Mouse (Mus musculus): ENCODE results near the gene Rnf13. TPM values are rescaled to one million over a fixed set of nuclear protein-coding genes. Genes with fewer than 3 reads are reported as not detected.

Gene Rnf13
- polyA plus RNA-seq, 1 experiment from 2014 or later, result 63.8 TPM

DNA sequence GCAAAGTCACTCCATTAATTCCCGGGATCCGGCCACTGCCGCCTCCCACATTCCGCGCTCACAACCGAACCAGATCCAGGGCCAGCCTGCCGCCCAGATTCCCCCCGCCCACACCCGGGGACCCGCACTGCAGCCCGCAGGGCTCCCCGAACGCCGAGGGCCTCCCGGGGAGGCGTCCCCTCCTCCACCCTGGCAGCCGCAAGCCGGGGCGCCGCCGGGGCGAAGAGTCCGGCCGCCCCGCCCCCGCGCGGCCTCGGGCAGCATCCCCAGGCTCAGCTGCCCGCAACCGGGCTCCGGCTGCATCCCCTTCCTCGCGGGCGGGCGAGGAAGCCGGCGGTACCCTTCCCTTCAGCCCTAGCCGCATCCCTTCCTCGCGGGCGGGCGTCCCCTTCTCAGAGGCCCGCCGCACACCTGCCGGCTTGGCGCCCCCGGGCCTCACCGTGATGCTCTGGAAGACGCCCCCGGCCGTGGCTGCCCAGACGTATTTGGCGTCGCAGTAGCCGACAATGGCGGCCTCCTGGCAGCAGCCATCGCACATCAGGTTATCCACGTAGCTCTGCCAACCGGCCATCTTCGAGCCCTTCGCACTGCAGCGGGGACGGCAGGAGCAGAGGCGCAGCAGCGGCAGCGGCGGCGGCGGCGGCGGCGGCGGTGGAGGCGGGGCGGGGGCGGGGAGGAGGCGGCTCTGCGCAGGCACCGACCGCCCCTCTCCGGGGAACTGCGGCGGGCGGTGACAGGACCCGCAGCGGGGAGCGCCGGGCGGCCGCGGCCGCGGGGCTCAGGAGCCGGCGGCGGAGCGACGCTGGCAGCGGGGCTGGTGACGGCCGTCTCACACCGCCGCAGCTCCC is 111.3 kb downstream of the Rnf13 start:
- ATAC-seq, result peak; percentile 91
- H3K36me3 ChIP-seq, result peaks cover 17% of the 10 kb centered on the region
- H3K27me3 ChIP-seq, result no peaks in the 10 kb centered on the region
- no peaks in the 10 kb centered on the region for H3K9me3 ChIP-seq
- peaks cover 21% of the 10 kb centered on the region for H3K4me1 ChIP-seq (replicated peaks)
- peak overlapping the region; percentile 92 for H3K4me3 ChIP-seq (replicated peaks)
- H3K9ac ChIP-seq (replicated peaks), result peak overlapping the region; percentile 100
- peak overlapping the region; percentile 100 for H3K27ac ChIP-seq
- peak overlapping the region; percentile 82 for H3K4me2 ChIP-seq (replicated peaks)
- WGBS, result under 1% methylated on average over 84 of the region's 104 CpGs

DNA sequence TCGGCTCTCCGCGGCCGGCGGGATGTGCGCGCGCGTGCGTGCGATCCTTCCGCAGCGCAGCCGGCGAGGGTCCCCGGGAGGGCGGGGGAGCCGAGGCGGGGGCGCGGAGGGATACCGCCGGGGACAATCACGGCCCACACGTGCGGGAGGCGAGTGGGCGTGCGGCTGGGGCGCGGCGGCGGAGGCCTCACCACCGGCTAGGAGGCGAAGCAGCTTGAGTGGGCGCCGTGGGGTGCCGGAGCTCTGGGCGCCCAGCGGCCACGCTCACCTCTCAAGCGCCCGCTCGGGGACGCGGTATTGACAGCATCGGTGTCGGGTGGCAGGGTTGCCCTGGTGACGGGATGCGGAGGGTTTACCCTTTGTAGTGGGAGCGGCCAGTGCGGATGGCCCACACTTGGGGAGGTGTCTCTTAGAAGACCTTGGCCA is 111.9 kb downstream of the Rnf13 start, which contains the start of gene Pfn2:
Pfn2 (minus strand) TSS at position 320 of the 426 bp plus-strand sequence.
- peaks cover 21% of the 10 kb centered on the region for H3K4me1 ChIP-seq (replicated peaks)
- H3K4me2 ChIP-seq (replicated peaks), result peak within 1 kb of the TSS; percentile 82
- no peaks in the 10 kb centered on the region for H3K27me3 ChIP-seq
- peak within 1 kb of the TSS; percentile 100 for H3K9ac ChIP-seq (replicated peaks)
- WGBS, result under 1% methylated on average over 40 of the region's 52 CpGs
- no peaks in the 10 kb centered on the region for H3K9me3 ChIP-seq
- peaks cover 10% of the 10 kb centered on the region for H3K36me3 ChIP-seq
- H3K27ac ChIP-seq, result peak within 1 kb of the TSS; percentile 100
- ATAC-seq, result peak; percentile 89
- H3K4me3 ChIP-seq (replicated peaks), result peak within 1 kb of the TSS; percentile 92

DNA sequence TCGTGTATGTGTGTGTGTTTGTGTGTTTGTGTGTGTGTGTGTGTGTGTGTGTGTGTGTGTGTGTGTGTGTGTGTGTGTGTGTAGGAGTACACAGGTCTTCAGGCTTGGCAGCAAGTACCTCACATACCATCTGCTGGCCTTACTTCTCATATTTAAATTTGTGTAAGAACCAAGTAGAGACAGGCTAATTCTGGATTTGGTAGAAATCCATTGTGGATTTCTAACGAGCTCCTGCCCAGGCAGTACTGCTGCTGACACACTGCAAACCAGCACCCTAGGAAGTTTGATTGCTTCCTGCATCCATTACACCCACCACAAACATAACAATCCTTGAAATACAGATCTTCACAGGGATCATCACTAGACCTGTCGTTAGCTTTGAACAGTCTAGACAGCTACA is 147.1 kb downstream of the Rnf13 start:
- Histone ChIP-seq H3K36me3 (no peaks in the 10 kb centered on the region), H3K4me1 (replicated peaks) (no peaks in the 10 kb centered on the region), H3K27ac (no peak overlapping the region), H3K9me3 (0 out of 2 replicates have a peak, but pooled peaks cover 4% of the 10 kb centered on the region), H3K9ac (replicated peaks) (no peak overlapping the region), H3K4me3 (replicated peaks) (no peak overlapping the region), H3K27me3 (no peaks in the 10 kb centered on the region), H3K4me2 (replicated peaks) (no peak overlapping the region)
- 75% methylated on average over 3 of the region's 3 CpGs for whole genome bisulfite sequencing
- no peak for ATAC-seq

Other genes starting within 250 kb of the Rnf13 start
- 7.8 and 8.1 TPM in 2 replicates for gene Wwtr1, start 160.2 kb upstream of the Rnf13 start, polyA plus RNA-seq (2015; fragmentation: Nextera tagmentation; extraction: Ambion mirVana)
- gene Commd2, start 84.3 kb upstream of the Rnf13 start, polyA plus RNA-seq (2015; fragmentation: Nextera tagmentation; extraction: Ambion mirVana), result 73.9 and 77.7 TPM in 2 replicates
- 0.22 and 0.23 TPM in 2 replicates for gene Ankub1, start 43.3 kb upstream of the Rnf13 start, polyA plus RNA-seq (2015; fragmentation: Nextera tagmentation; extraction: Ambion mirVana)
- 503 and 524 TPM in 2 replicates for gene Pfn2, start 112.0 kb downstream of the Rnf13 start, polyA plus RNA-seq (2015; fragmentation: Nextera tagmentation; extraction: Ambion mirVana)

Measured in midbrain, embryonic 13.5 days (tissue).